Mouse (Mus musculus): ENCODE data around the gene Cdc73.

DNA sequence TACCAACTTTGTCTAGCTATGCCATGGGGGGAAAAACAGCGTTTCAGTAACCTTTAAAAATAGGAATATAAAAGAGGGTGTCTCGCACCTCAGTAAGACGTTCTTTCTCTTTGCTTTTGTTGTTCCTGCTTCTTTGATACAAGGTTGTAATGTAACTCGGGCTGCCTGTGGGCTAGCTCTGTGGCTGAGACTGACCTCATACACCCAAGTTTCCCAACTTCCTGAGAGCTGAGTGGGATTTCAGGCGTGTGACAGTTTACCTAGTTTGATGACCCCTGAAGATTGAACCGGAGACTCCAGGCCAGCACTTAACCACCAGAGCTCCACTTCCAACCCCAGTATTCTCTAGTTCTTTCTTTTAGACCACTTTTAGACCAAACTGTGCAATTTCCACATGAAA lies 5.7 kb upstream of the Cdc73 start:
- TF ChIP-seq ZNF384 (IDR thresholded peaks at IDR 0.05; ENCODE audit: low read depth, low read length) (no peak), ZC3H11A (IDR thresholded peaks at IDR 0.05; ENCODE audit: borderline replicate concordance, low read depth, low read length) (no peak)

Data from ES-E14 (cell line).